Mouse (Mus musculus) E14TG2a.4 (cell line): ENCODE measurements at regions not wholly inside any gene's neighbourhood (a gene's known extent, or its start where the extent isn't known, plus 50 kb on each side); places are given as distances from the start of the nearest gene placed in this dataset.

ENCODE experiments used
- H3K27me3 ChIP-seq: 2 replicates; pipeline ENCODE4 v1.6.1; 2014; ENCODE audit warnings: low read length, control low read depth; ENCODE audit not compliant: insufficient read depth
- H3K36me3 ChIP-seq: 2 replicates; pipeline ENCODE4 v1.6.1; 2014; ENCODE audit warnings: low read length, control low read depth; ENCODE audit not compliant: insufficient read depth
- H3K4me1 ChIP-seq: replicated peaks from 2 replicates; pipeline ENCODE4 v1.6.1; 2014; ENCODE audit warnings: low read depth, low read length, control low read depth
- H3K4me3 ChIP-seq: replicated peaks from 2 replicates; pipeline ENCODE4 v1.5.1; 2014; ENCODE audit warnings: mild to moderate bottlenecking, low read length
- H3K9me3 ChIP-seq: 2 replicates; pipeline ENCODE4 v1.6.1; 2014; ENCODE audit warnings: low read length, control low read depth
- CTCF ChIP-seq: conservative IDR thresholded peaks from 2 replicates; pipeline ENCODE4 v1.5.1; 2014; ENCODE audit warnings: low read length
- NANOG ChIP-seq: IDR thresholded peaks from 2 replicates; pipeline ENCODE4 v1.6.1; 2014; ENCODE audit warnings: borderline replicate concordance, low read length, mixed read lengths
- POU5F1 ChIP-seq: IDR thresholded peaks from 2 replicates; pipeline ENCODE4 v1.6.1; 2014; ENCODE audit warnings: low read length, borderline replicate concordance

DNA sequence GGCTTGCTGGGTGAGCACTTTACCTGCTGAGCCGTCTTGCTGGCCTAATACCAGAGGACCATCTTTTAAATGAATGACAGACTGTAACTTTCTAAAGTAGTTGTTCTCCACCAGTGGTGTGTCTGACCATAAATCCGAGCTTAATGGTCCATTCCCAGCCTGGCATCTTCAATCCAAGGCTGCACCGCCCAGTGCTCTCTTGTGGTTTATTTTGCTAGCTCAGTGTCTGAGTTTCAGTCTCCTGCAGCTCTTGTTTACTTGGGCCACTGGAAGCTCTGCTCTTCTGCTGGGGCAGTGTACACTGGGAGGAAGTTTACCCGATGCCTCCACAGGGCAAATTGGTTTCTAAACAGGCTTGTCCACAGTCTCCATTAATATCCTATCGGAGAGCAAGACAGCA, 182.3 kb upstream of the Jade1 start:
- H3K27me3 ChIP-seq = no peaks in the 10 kb centered on the region
- no peaks in the 10 kb centered on the region for H3K4me1 ChIP-seq
- H3K4me3 ChIP-seq = no peak overlapping the region
- no peak for TF ChIP-seq POU5F1
- TF ChIP-seq CTCF = no peak
- no peak for TF ChIP-seq NANOG
- H3K36me3 ChIP-seq = no peaks in the 10 kb centered on the region
- H3K9me3 ChIP-seq = no peaks in the 10 kb centered on the region

DNA sequence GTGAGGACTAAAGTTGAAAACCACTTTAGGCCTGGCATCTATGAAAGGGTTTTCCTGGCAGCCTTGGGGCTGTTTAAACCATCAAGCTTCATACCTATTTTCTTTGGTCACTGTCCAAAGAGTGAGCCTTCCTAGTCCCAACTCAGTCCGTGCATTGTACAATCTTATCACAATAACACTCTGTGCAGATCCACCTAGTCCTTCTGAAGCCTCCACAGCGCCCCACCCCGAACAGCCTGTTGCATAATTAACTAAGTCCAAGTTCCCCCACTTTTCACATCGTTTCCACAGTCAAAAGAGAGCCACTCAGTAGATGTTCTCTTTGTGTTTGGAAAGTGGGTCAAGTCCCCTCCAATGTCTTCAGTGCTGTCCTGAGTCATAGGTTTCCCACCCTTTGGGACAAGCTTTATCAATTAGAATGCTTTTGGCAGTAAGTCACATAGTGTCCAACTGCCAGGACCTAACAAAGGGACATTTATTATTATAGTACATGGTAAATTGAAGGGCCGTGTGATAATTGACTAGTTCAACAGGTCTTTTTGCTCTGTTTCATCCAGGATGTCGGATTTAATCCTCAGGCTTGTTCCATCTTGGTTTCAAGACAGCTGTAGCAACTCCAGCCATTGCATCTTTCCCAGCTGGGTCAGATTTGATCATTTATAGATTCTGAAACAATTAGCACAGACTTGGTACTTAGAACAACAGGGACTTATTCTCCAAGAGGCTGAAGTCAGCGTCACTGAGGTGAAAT, 187.0 kb upstream of the Jade1 start:
- no peak for TF ChIP-seq POU5F1
- TF ChIP-seq CTCF = no peak
- no peak for TF ChIP-seq NANOG
- Histone ChIP-seq H3K27me3 (no peaks in the 10 kb centered on the region), H3K4me3 (no peak overlapping the region), H3K9me3 (no peaks in the 10 kb centered on the region), H3K4me1 (no peaks in the 10 kb centered on the region), H3K36me3 (no peaks in the 10 kb centered on the region)

DNA sequence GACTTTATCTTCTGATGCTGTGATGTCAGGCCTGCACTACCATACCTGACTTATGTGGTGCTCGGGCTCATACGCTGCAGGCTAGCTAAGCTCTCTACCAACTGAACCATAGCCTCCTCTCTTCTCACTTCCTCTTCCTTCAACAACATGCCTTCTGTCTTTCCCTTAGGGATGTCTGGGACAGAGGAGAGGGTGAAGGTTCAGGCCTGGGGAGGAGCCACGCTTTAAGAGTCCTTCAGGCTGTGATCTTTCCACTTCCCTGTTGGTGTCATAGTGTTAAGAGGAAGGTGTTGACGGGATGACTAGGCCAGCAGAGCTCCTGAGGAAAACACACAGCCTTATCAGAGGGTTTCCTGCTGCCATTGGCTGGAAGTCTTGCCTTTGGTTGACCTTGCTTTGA, 188.8 kb upstream of the Jade1 start:
- Histone ChIP-seq H3K9me3 (no peaks in the 10 kb centered on the region), H3K36me3 (no peaks in the 10 kb centered on the region), H3K27me3 (no peaks in the 10 kb centered on the region), H3K4me1 (no peaks in the 10 kb centered on the region), H3K4me3 (no peak overlapping the region)
- TF ChIP-seq CTCF (no peak), POU5F1 (no peak)

DNA sequence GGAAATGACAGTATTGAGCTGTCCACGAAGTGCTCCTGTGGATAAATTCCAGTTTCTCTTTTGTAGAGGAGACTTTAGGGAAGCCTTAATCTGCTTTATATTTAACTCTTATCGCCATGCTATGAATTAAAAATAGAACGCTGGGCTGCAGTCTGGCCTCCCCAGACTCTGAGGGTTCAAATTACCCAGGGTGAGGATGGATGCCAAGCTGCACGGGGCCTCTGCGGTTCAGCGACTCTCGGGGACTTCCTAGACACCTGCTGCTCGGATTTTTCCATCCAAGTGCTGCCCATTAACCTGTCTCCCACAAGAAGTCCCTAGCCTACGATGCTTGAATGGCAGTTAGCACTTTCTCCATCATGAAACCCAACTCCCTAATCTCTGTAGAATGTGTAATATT, 189.3 kb upstream of the Jade1 start:
- Histone ChIP-seq H3K9me3 (no peaks in the 10 kb centered on the region), H3K36me3 (no peaks in the 10 kb centered on the region), H3K27me3 (no peaks in the 10 kb centered on the region), H3K4me1 (no peaks in the 10 kb centered on the region), H3K4me3 (no peak overlapping the region)
- no peak for TF ChIP-seq POU5F1
- no peak for TF ChIP-seq NANOG
- TF ChIP-seq CTCF = no peak

DNA sequence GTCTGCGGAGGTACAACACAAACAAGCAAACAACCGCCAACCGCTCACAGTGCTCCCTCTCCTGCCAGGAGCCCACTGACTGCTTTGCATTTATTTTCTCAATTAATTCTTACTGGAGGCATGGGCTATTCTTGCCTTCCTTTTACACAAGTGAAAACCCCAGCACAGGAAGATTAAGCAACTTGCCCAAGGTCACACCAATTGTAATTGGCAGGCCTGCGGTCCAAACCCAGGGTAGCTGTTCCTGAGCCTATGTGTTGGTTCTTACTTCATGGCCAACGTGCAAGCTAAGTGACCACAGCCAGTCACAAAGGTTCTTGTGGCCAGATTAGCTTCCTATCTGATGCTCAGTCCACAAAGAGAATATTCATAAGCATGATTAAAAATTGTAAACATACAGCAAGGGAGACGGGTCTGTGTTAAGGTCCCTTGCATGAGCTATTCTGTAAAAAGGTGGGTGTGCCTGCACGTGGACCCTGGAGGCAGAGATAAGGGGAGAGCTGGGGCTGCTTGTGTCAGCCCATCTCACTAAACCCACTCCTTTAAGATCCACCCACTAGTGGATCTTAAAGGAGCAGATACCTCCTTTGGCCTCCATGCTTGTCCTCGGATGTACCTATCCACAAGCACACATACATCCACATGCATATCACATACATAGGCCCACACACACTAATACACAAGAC, 190.2 kb upstream of the Jade1 start:
- Histone ChIP-seq H3K27me3 (no peaks in the 10 kb centered on the region), H3K4me3 (no peak overlapping the region), H3K36me3 (no peaks in the 10 kb centered on the region), H3K4me1 (no peaks in the 10 kb centered on the region), H3K9me3 (no peaks in the 10 kb centered on the region)
- TF ChIP-seq NANOG (no peak), CTCF (no peak), POU5F1 (no peak)

DNA sequence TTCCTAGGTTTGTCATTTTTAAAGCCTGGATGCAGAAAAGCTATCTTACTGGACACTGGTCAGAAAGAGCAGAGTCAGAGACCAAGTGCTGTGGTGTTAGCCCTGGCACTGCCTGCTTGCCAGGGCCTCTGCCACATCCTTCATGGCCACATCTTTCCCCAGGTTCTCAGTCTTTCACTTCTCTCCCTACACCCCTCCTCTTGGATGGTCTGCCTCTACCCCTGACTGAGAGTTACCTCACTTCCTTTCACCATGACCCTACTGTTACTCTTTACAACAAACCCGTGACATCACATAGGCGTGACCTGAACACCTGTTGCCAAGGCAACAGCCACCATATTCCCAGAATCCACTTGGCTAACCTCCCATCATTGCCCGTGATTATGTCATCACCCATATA, 191.6 kb upstream of the Jade1 start:
- H3K4me1 ChIP-seq = no peaks in the 10 kb centered on the region
- H3K9me3 ChIP-seq = no peaks in the 10 kb centered on the region
- no peak for TF ChIP-seq POU5F1
- no peak for TF ChIP-seq NANOG
- H3K4me3 ChIP-seq = no peak overlapping the region
- H3K27me3 ChIP-seq = no peaks in the 10 kb centered on the region
- no peaks in the 10 kb centered on the region for H3K36me3 ChIP-seq

DNA sequence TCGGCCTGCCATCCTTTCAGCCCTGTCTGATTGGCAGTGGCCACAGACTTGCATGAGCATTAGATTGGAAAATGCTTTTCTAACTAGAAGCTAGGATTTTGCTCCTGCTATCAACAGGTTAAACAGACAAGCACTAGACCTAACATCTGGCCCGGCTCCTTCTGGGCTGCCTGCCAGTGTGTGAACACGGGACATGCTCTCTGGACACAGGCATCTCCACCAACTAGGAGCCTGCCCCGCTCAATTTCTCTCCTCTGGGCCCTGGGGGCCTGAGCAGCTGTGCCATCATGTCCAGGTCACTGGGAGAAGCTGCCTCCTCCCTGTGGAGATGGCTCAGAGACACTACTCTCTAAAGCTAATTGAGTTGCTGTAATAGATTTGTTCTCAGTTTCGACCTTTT, 195.3 kb upstream of the Jade1 start:
- Histone ChIP-seq H3K9me3 (no peaks in the 10 kb centered on the region), H3K4me3 (no peak overlapping the region), H3K36me3 (no peaks in the 10 kb centered on the region), H3K4me1 (peaks cover 6% of the 10 kb centered on the region; the same call in 1 of the 2 replicates), H3K27me3 (no peaks in the 10 kb centered on the region)
- TF ChIP-seq POU5F1 (no peak), CTCF (no peak), NANOG (no peak)

DNA sequence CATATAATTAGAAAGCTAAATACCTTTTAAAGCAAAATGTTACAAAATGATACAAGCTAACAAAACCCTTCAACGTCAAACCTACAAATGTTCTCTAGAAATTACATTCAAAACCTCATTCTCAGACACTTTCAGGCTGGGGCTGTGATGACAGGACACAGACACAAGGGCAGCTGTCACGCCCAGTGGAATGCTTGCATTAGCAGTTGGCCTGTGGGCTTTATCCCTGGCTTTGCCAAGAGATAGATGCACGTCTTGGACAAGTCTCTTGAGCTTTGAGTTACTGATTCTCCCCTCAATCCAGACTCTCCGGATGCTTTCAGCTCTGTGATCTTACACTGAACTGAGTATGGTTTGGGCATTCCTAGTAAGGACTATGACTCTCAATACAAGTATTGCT, 196.1 kb upstream of the Jade1 start:
- Histone ChIP-seq H3K36me3 (no peaks in the 10 kb centered on the region), H3K27me3 (no peaks in the 10 kb centered on the region), H3K4me3 (no peak overlapping the region), H3K9me3 (no peaks in the 10 kb centered on the region), H3K4me1 (peaks cover 6% of the 10 kb centered on the region; the same call in 1 of the 2 replicates)
- no peak for TF ChIP-seq CTCF

DNA sequence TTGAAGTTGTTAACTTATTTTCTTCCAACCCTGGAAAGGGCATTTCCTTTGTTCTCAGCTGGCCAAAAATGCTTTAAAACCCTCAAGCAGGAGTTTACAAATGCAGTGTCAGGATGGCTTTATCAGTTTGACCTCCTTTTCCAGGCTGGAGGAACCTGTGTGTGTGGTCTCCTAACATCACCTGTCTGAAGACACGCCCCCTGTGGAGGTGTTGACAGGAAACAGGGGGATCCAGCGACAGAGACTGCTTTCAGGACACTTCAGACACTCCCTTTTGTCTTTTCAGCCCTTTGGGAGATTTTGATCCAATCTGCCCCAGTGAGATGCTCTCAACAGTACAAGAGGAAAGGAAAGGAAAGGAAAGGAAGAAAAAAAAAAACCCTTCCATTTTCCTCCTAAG, 202.5 kb upstream of the Jade1 start:
- H3K27me3 ChIP-seq = no peaks in the 10 kb centered on the region
- H3K36me3 ChIP-seq = no peaks in the 10 kb centered on the region
- H3K4me1 ChIP-seq = peaks cover 27% of the 10 kb centered on the region
- no peak for TF ChIP-seq CTCF
- no peak for TF ChIP-seq NANOG
- no peak for TF ChIP-seq POU5F1
- H3K4me3 ChIP-seq = no peak overlapping the region
- H3K9me3 ChIP-seq = no peaks in the 10 kb centered on the region
